Comparison of ENCODE assay signal across 8 mouse cellular contexts in the genomic region with DNA sequence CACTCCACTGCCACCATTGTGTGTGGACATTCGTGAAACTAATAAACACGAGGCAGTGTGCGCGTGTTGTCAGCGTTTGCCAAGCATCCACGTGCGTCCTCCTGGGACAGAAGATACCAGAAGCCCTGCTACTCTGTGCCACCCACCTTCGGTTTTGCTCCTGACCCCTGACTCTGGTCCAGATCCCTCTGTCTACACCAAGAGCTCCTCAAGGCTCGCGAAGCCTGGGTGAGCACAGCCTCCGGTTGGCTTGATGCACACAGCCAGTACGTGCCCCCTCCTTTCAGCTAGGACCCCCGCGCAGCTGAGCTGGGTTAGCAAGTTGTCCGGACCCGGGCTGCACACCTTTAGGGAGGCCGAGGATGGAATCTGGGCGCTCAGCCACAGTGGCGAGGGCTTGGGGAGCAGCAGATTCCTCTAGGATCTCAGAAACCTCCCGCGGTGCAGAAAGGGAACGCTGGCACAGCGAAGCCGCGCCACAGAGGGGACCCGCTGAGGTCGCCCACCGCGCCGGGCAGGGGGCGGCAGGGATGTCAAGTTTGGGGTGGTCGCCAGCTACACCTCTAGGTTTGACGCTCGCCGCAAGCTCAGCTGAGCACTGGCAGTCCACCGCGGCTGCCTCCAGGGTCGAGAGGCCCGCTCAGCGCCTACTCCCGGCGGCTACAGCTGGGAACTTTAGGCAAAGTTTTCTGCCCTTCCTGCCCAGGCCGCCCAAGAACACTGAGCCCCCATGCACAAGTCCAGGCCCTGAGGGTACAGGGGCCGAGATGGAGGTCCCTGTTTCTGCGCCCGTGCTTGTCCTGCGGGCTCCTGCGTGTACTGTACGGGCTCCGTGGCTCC. TPM values are rescaled to one million over a fixed set of nuclear protein-coding genes. Genes with fewer than 3 reads are reported as not detected.
DNase-seq lines count a peak whose midpoint lies in the region; ATAC-seq and TF ChIP-seq lines count a peak whose summit lies in the region.

No protein-coding gene starts in this region.

- TF ChIP-seq POLR2A in limb, embryonic 14.5 days (IDR thresholded peaks at IDR 0.05; ENCODE audit: borderline replicate concordance, extremely low read depth, insufficient read depth, insufficient read length), result no peak

- H3K27me3 ChIP-seq in erythroblast, embryonic 14.5 days (ENCODE audit: control insufficient read depth), result peaks cover 47% of the 10 kb centered on the region
- peaks cover 21% of the 10 kb centered on the region for H3K27me3 ChIP-seq in hindbrain, embryonic 13.5 days
- no peaks in the 10 kb centered on the region for H3K27me3 ChIP-seq in limb, embryonic 14.5 days (ENCODE audit: control insufficient read depth, insufficient read depth, low read length)
- peaks cover 42% of the 10 kb centered on the region for H3K27me3 ChIP-seq in midbrain, embryonic 13.5 days
- no peaks in the 10 kb centered on the region for H3K27me3 ChIP-seq in stomach, embryonic 16.5 days (ENCODE audit: control insufficient read depth, insufficient read depth, low read length)

- no peak for ATAC-seq in erythroblast, adult 5-6 weeks (replicated peaks; ENCODE audit: low FRiP score, poor library complexity, severe bottlenecking)
- ATAC-seq in hindbrain, embryonic 13.5 days (ENCODE audit: low FRiP score), result peak; percentile 6; the same call in 1 of the 2 replicates
- ATAC-seq in limb, embryonic 14.5 days (ENCODE audit: low FRiP score, low read depth), result 0 out of 2 replicates have a peak, but pooled peaks have one; percentile 11
- ATAC-seq in midbrain, embryonic 13.5 days, result peak; percentile 7; the same call in 1 of the 2 replicates
- peak; percentile 25; the same call in 1 of the 2 replicates for ATAC-seq in stomach, embryonic 16.5 days (ENCODE audit: insufficient read depth, low FRiP score)

- H3K36me3 ChIP-seq in erythroblast, embryonic 14.5 days (ENCODE audit: control insufficient read depth), result no peaks in the 10 kb centered on the region
- H3K36me3 ChIP-seq in hindbrain, embryonic 13.5 days, result no peaks in the 10 kb centered on the region
- H3K36me3 ChIP-seq in limb, embryonic 14.5 days (ENCODE audit: control insufficient read depth, insufficient read depth, low read length), result no peaks in the 10 kb centered on the region
- H3K36me3 ChIP-seq in midbrain, embryonic 13.5 days, result no peaks in the 10 kb centered on the region
- no peaks in the 10 kb centered on the region for H3K36me3 ChIP-seq in stomach, embryonic 16.5 days (ENCODE audit: control insufficient read depth, insufficient read depth, low read length)

- WGBS in hindbrain, embryonic 13.5 days, result 4% methylated on average over 50 of the region's 50 CpGs
- 2% methylated on average over 46 of the region's 50 CpGs for WGBS in limb, embryonic 14.5 days
- 2% methylated on average over 50 of the region's 50 CpGs for WGBS in midbrain, embryonic 13.5 days
- 3% methylated on average over 50 of the region's 50 CpGs for WGBS in stomach, embryonic 16.5 days

- peaks cover 2% of the 10 kb centered on the region; the same call in 1 of the 2 replicates for H3K9me3 ChIP-seq in erythroblast, embryonic 14.5 days (ENCODE audit: control insufficient read depth, low read length)
- H3K9me3 ChIP-seq in hindbrain, embryonic 13.5 days, result no peaks in the 10 kb centered on the region
- H3K9me3 ChIP-seq in limb, embryonic 14.5 days (ENCODE audit: control insufficient read depth, low read length), result no peaks in the 10 kb centered on the region
- no peaks in the 10 kb centered on the region for H3K9me3 ChIP-seq in midbrain, embryonic 13.5 days
- H3K9me3 ChIP-seq in stomach, embryonic 16.5 days (replicated peaks; ENCODE audit: control insufficient read depth, low read length), result no peaks in the 10 kb centered on the region

- H3K27ac ChIP-seq in hindbrain, embryonic 13.5 days, result peak overlapping the region; percentile 84
- H3K27ac ChIP-seq in limb, embryonic 14.5 days (replicated peaks; ENCODE audit: low read depth, low read length), result 0 out of 2 replicates have a peak overlapping the region, but pooled peaks have one; percentile 22
- H3K27ac ChIP-seq in midbrain, embryonic 13.5 days, result no peak overlapping the region
- peak overlapping the region; percentile 60; the same call in 1 of the 2 replicates for H3K27ac ChIP-seq in stomach, embryonic 16.5 days (ENCODE audit: low read length)

- H3K4me2 ChIP-seq in hindbrain, embryonic 13.5 days, result peak overlapping the region; percentile 92
- H3K4me2 ChIP-seq in limb, embryonic 14.5 days (replicated peaks; ENCODE audit: low read depth, low read length, severe bottlenecking), result peak overlapping the region; percentile 69
- peak overlapping the region; percentile 87 for H3K4me2 ChIP-seq in midbrain, embryonic 13.5 days (replicated peaks)
- peak overlapping the region; percentile 82 for H3K4me2 ChIP-seq in stomach, embryonic 16.5 days (ENCODE audit: low read depth, low read length)

- DNase-seq in cerebellum, postnatal 14 days, result peak; percentile 34 to 35
- DNase-seq in gastrocnemius, adult 8-10 months (ENCODE audit: low spot score in 2 of 2), result peak; percentile 8 to 42
- DNase-seq in limb, embryonic 14.5 days (ENCODE audit: low spot score), result peak; percentile 13

- H3K4me3 ChIP-seq in erythroblast, embryonic 14.5 days (replicated peaks), result peak overlapping the region; percentile 40
- H3K4me3 ChIP-seq in hindbrain, embryonic 13.5 days, result peak overlapping the region; percentile 70
- peak overlapping the region; percentile 78 for H3K4me3 ChIP-seq in limb, embryonic 14.5 days (replicated peaks; ENCODE audit: low read length)
- peak overlapping the region; percentile 72 for H3K4me3 ChIP-seq in midbrain, embryonic 13.5 days (replicated peaks)
- H3K4me3 ChIP-seq in stomach, embryonic 16.5 days (replicated peaks; ENCODE audit: low read length), result peak overlapping the region; percentile 77

- H3K4me1 ChIP-seq in erythroblast, embryonic 14.5 days (ENCODE audit: control insufficient read depth), result no peaks in the 10 kb centered on the region
- H3K4me1 ChIP-seq in hindbrain, embryonic 13.5 days (replicated peaks), result peaks cover 32% of the 10 kb centered on the region
- peaks cover 5% of the 10 kb centered on the region; the same call in 1 of the 2 replicates for H3K4me1 ChIP-seq in limb, embryonic 14.5 days (ENCODE audit: control insufficient read depth, insufficient read depth, low read length)
- peaks cover 29% of the 10 kb centered on the region for H3K4me1 ChIP-seq in midbrain, embryonic 13.5 days (replicated peaks)
- peaks cover 8% of the 10 kb centered on the region; the same call in 1 of the 2 replicates for H3K4me1 ChIP-seq in stomach, embryonic 16.5 days (ENCODE audit: control insufficient read depth, insufficient read depth, low read length)

- H3K9ac ChIP-seq in hindbrain, embryonic 13.5 days, result peak overlapping the region; percentile 84
- peak overlapping the region; percentile 89 for H3K9ac ChIP-seq in limb, embryonic 14.5 days (ENCODE audit: low read depth, low read length, severe bottlenecking)
- H3K9ac ChIP-seq in midbrain, embryonic 13.5 days (replicated peaks), result peak overlapping the region; percentile 75
- H3K9ac ChIP-seq in stomach, embryonic 16.5 days (ENCODE audit: low read length), result peak overlapping the region; percentile 88

RNA-seq across cellular contexts. Expression of gene Ptprm, which starts 1.1 kb away (rescaled TPM):
- not detected in 2 replicates for polyA plus RNA-seq in erythroblast, embryonic 14.5 days (2012)
- total RNA-seq in erythroblast, adult 5-6 weeks (2015; ENCODE audit: low replicate concordance), result 0.19 and 0.42 TPM in 2 replicates
- 0.60 and 0.84 TPM in 2 replicates for total RNA-seq in erythroblast, adult 5-6 weeks (2017; ENCODE audit: low replicate concordance)
- 10 to 100 TPM; 20.1 to 26.0 (median 22.7) TPM for total RNA-seq in gastrocnemius, adult 8-10 months (2022)
- 15.4 and 16.3 TPM in 2 replicates for polyA plus RNA-seq in hindbrain, embryonic 13.5 days (2015; fragmentation: Nextera tagmentation; extraction: Ambion mirVana)
- 15.8 and 16.5 TPM in 2 replicates for polyA plus RNA-seq in limb, embryonic 14.5 days (2012; rRNA removed)
- 21.8 and 21.9 TPM in 2 replicates for polyA plus RNA-seq in limb, embryonic 14.5 days (2014; fragmentation: Nextera tagmentation; extraction: Ambion mirVana)
- 9.2 and 10.6 TPM in 2 replicates for polyA plus RNA-seq in midbrain, embryonic 13.5 days (2015; fragmentation: Nextera tagmentation; extraction: Ambion mirVana)
- 9.2 and 10.8 TPM in 2 replicates for polyA plus RNA-seq in stomach, embryonic 16.5 days (2015; fragmentation: Nextera tagmentation; extraction: Ambion mirVana)

Comparison
In these comparisons a context has a peak if more than half of its experiments do, and no peak if none do; other contexts are left out.
1. RNA of gene Ptprm, which starts 1.1 kb away (polyA plus RNA-seq): 15.8 to 21.9 TPM in limb, embryonic 14.5 days, 15.4 to 16.3 TPM in hindbrain, embryonic 13.5 days, 9.2 to 10.8 TPM in stomach, embryonic 16.5 days and 9.2 to 10.6 TPM in midbrain, embryonic 13.5 days; not detected in erythroblast, embryonic 14.5 days; every median in the first group is over 10 times any median in the second.
2. Peak in every context shown above with its lines, with median percentiles within 50 percentile points of each other: H3K4me3 ChIP-seq, DNase-seq, H3K4me2 ChIP-seq and H3K9ac ChIP-seq.